Comparison of ENCODE assay signal across 17 mouse cellular contexts in genomic region chr14:27629369-27630012, GRCm38 (mm10). TPM values are rescaled to one million over a fixed set of nuclear protein-coding genes. Genes with fewer than 3 reads are reported as not detected.
A peak's percentile ranks its signal among the peaks of the same experiment; 100 is the strongest.
DNase-seq lines count a peak whose midpoint lies in the region; ATAC-seq and TF ChIP-seq lines count a peak whose summit lies in the region.
"Had no signal": no experiment of that assay in that cellular context is flagged by ENCODE, and none has a peak within 500 bp of the region (broad histone marks: within the 10 kb centered on the region; RNA-seq: fewer than 3 reads in every experiment).

No protein-coding gene starts in this region.

- H3K36me3 ChIP-seq in heart, embryonic 10.5 days, result no peaks in the 10 kb centered on the region
- no peaks in the 10 kb centered on the region for H3K36me3 ChIP-seq in hindbrain, embryonic 10.5 days
- no peaks in the 10 kb centered on the region for H3K36me3 ChIP-seq in hindbrain, postnatal 0 days (ENCODE audit: insufficient read depth, low read length)
- H3K36me3 ChIP-seq in neural tube, embryonic 13.5 days, result 0 out of 2 replicates have a peak, but pooled peaks cover 4% of the 10 kb centered on the region
- H3K36me3 ChIP-seq: embryonic facial prominence, embryonic 13.5 days; G1E; limb, embryonic 10.5 days; liver, embryonic 12.5 days; lung, embryonic 15.5 days had no signal

- peak; percentile 66 for DNase-seq in heart, adult 11 months
- DNase-seq in heart, embryonic 10.5 days (ENCODE audit: low spot score), result no peak
- peak; percentile 8 for DNase-seq in hindbrain, embryonic 10.5 days (ENCODE audit: low spot score)
- DNase-seq in hindbrain, postnatal 0 days (ENCODE audit: low spot score), result peak; percentile 37
- DNase-seq in lung, postnatal 4 days, result no peak
- DNase-seq in adrenal gland, postnatal 36 days, result no peak
- DNase-seq: gastrocnemius, adult 2 months; kidney, adult 11 months; kidney, postnatal 36 days; thymus, adult 18-20 months had no signal

- no peak overlapping the region for H3K27ac ChIP-seq in heart, embryonic 10.5 days
- H3K27ac ChIP-seq in hindbrain, embryonic 10.5 days, result no peak overlapping the region
- peak overlapping the region; percentile 41; the same call in 1 of the 2 replicates for H3K27ac ChIP-seq in hindbrain, postnatal 0 days
- H3K27ac ChIP-seq in neural tube, embryonic 13.5 days (replicated peaks), result 0 out of 2 replicates have a peak overlapping the region, but pooled peaks have one; percentile 29
- H3K27ac ChIP-seq: embryonic facial prominence, embryonic 13.5 days; gastrocnemius, adult 2 months; limb, embryonic 10.5 days; liver, embryonic 12.5 days; lung, embryonic 15.5 days had no signal

- peak; percentile 78 for ATAC-seq in hindbrain, postnatal 0 days
- ATAC-seq in neural tube, embryonic 13.5 days (ENCODE audit: low read depth), result peak; percentile 51; the same call in 1 of the 2 replicates
- ATAC-seq: liver, embryonic 12.5 days had no signal

- H3K4me2 ChIP-seq in hindbrain, postnatal 0 days (ENCODE audit: low read depth, low read length), result no peak overlapping the region
- H3K4me2 ChIP-seq in neural tube, embryonic 13.5 days, result no peak overlapping the region
- H3K4me2 ChIP-seq: embryonic facial prominence, embryonic 13.5 days; liver, embryonic 12.5 days; lung, embryonic 15.5 days had no signal

- no peak for TF ChIP-seq CTCF in hindbrain, postnatal 0 days (IDR thresholded peaks at IDR 0.05; ENCODE audit: low read depth)

- no peaks in the 10 kb centered on the region for H3K9me3 ChIP-seq in heart, embryonic 10.5 days
- no peaks in the 10 kb centered on the region for H3K9me3 ChIP-seq in hindbrain, embryonic 10.5 days
- no peaks in the 10 kb centered on the region for H3K9me3 ChIP-seq in hindbrain, postnatal 0 days (ENCODE audit: low read length)
- no peaks in the 10 kb centered on the region for H3K9me3 ChIP-seq in neural tube, embryonic 13.5 days
- H3K9me3 ChIP-seq: embryonic facial prominence, embryonic 13.5 days; limb, embryonic 10.5 days; liver, embryonic 12.5 days; lung, embryonic 15.5 days had no signal

- no peak overlapping the region for H3K4me3 ChIP-seq in heart, embryonic 10.5 days
- no peak overlapping the region for H3K4me3 ChIP-seq in hindbrain, embryonic 10.5 days
- no peak overlapping the region for H3K4me3 ChIP-seq in hindbrain, postnatal 0 days (ENCODE audit: low read length)
- H3K4me3 ChIP-seq in neural tube, embryonic 13.5 days, result no peak overlapping the region
- H3K4me3 ChIP-seq: embryonic facial prominence, embryonic 13.5 days; gastrocnemius, adult 2 months; limb, embryonic 10.5 days; liver, embryonic 12.5 days; lung, embryonic 15.5 days had no signal

- no peaks in the 10 kb centered on the region for H3K4me1 ChIP-seq in heart, embryonic 10.5 days
- H3K4me1 ChIP-seq in hindbrain, embryonic 10.5 days (replicated peaks), result peaks cover 16% of the 10 kb centered on the region
- peaks cover 20% of the 10 kb centered on the region; the same call in 1 of the 2 replicates for H3K4me1 ChIP-seq in hindbrain, postnatal 0 days (ENCODE audit: insufficient read depth, low read length)
- peaks cover 44% of the 10 kb centered on the region for H3K4me1 ChIP-seq in neural tube, embryonic 13.5 days (replicated peaks)
- H3K4me1 ChIP-seq: limb, embryonic 10.5 days; liver, embryonic 12.5 days; lung, embryonic 15.5 days had no signal

- 76% methylated on average over 5 of the region's 5 CpGs for WGBS in heart, embryonic 10.5 days
- WGBS in hindbrain, embryonic 10.5 days, result 50% methylated on average over 5 of the region's 5 CpGs
- 21% methylated on average over 5 of the region's 5 CpGs for WGBS in hindbrain, postnatal 0 days
- 48% methylated on average over 5 of the region's 5 CpGs for WGBS in neural tube, embryonic 13.5 days

- no peak overlapping the region for H3K9ac ChIP-seq in hindbrain, postnatal 0 days (replicated peaks; ENCODE audit: low read length)
- no peak overlapping the region for H3K9ac ChIP-seq in neural tube, embryonic 13.5 days
- H3K9ac ChIP-seq: embryonic facial prominence, embryonic 13.5 days; liver, embryonic 12.5 days; lung, embryonic 15.5 days had no signal

- H3K27me3 ChIP-seq in heart, embryonic 10.5 days (ENCODE audit: insufficient read depth, poor library complexity, severe bottlenecking), result peaks cover under 1% of the 10 kb centered on the region; the same call in 1 of the 2 replicates
- H3K27me3 ChIP-seq in hindbrain, embryonic 10.5 days (ENCODE audit: insufficient read depth, poor library complexity, severe bottlenecking), result no peaks in the 10 kb centered on the region
- no peaks in the 10 kb centered on the region for H3K27me3 ChIP-seq in hindbrain, postnatal 0 days (ENCODE audit: insufficient read depth, low read length)
- H3K27me3 ChIP-seq in neural tube, embryonic 13.5 days, result no peaks in the 10 kb centered on the region
- H3K27me3 ChIP-seq: embryonic facial prominence, embryonic 13.5 days; lung, embryonic 15.5 days had no signal

RNA-seq across cellular contexts. Expression of gene Erc2, which starts 7.3 kb away (rescaled TPM):
- 4.8 and 6.2 TPM in 2 replicates for polyA plus RNA-seq in heart, embryonic 10.5 days (2016; fragmentation: Nextera tagmentation; extraction: Ambion mirVana)
- 9.7 and 15.3 TPM in 2 replicates for polyA plus RNA-seq in hindbrain, embryonic 10.5 days (2016; fragmentation: Nextera tagmentation; extraction: Ambion mirVana)
- 59.1 and 71.0 TPM in 2 replicates for total RNA-seq in hindbrain, postnatal 0 days (2014; rRNA removed)
- polyA plus RNA-seq in hindbrain, postnatal 0 days (2015; fragmentation: Nextera tagmentation; extraction: Ambion mirVana), result 97.5 and 104 TPM in 2 replicates
- 58.0 and 62.6 TPM in 2 replicates for polyA plus RNA-seq in neural tube, embryonic 13.5 days (2015; fragmentation: Nextera tagmentation; extraction: Ambion mirVana)
- 10 to 100 TPM in 1 of 2 experiments, 1 to 10 TPM in 1; 4.7 to 10.2 TPM for total RNA-seq in adrenal gland, postnatal 36 days (2021)
- total RNA-seq: megakaryocyte progenitor cell, adult 5-6 weeks had no signal
- polyA plus RNA-seq: G1E had no signal

Comparison
In these comparisons a context has a peak if more than half of its experiments do, and no peak if none do; other contexts are left out.
1. DNase-seq: peak in heart, adult 11 months (single experiment), hindbrain, embryonic 10.5 days (single experiment) and hindbrain, postnatal 0 days (single experiment); none in heart, embryonic 10.5 days (single experiment), lung, postnatal 4 days (0 of 2) and adrenal gland, postnatal 36 days (0 of 2).
2. H3K27ac ChIP-seq: peak in hindbrain, postnatal 0 days (single experiment) and neural tube, embryonic 13.5 days (single experiment); none in heart, embryonic 10.5 days (single experiment) and hindbrain, embryonic 10.5 days (single experiment).